Mouse (Mus musculus) MEL (cell line): Measurements from ENCODE around the gene Ssna1. TPM values are rescaled to one million over a fixed set of nuclear protein-coding genes. Genes with fewer than 3 reads are reported as not detected.

Experiments used
- DNase-seq: peaks from one replicate; pipeline ENCODE4 v3.0.0; 2011; ENCODE audit warnings: low read depth, low spot score
- H3K27ac ChIP-seq: 2 replicates; pipeline ENCODE4 v1.5.1; 2012; ENCODE audit warnings: low read depth, mild to moderate bottlenecking, control low read depth, low read length, moderate library complexity; ENCODE audit not compliant: control insufficient read depth
- H3K27me3 ChIP-seq, 2 experiments: fragments of 150-350 bp in 1 of 2; sonication (generic) in 1 of 2; 2 replicates each; pipeline ENCODE4 v1.6.1; 2012; ENCODE audit warnings: low read length in 2 of 2, mild to moderate bottlenecking in 2 of 2, improper control_type of control experiment in 1 of 2, moderate library complexity in 1 of 2; ENCODE audit not compliant: insufficient read depth in 2 of 2, control insufficient read depth in 1 of 2
- H3K36me3 ChIP-seq, 2 experiments: 2 replicates each; pipeline ENCODE4 v1.6.1; 2012 to 2014; ENCODE audit warnings: low read length in 2 of 2, improper control_type of control experiment in 1 of 2, inconsistent platforms in 1 of 2, mild to moderate bottlenecking in 1 of 2; ENCODE audit not compliant: insufficient read depth in 2 of 2, control insufficient read depth in 1 of 2
- H3K4me1 ChIP-seq, 2 experiments: fragments of 150-350 bp in 1 of 2; sonication (generic) in 1 of 2; 2 replicates each; pipeline ENCODE4 v1.6.1; 2012; ENCODE audit warnings: low read length in 2 of 2, improper control_type of control experiment in 1 of 2, mild to moderate bottlenecking in 1 of 2; ENCODE audit not compliant: insufficient read depth in 2 of 2, control insufficient read depth in 1 of 2
- H3K4me3 ChIP-seq, 2 experiments: fragments of 150-350 bp in 1 of 2; sonication (generic) in 1 of 2; 2 replicates each; pipeline ENCODE4 v1.5.1; 2012; ENCODE audit warnings: low read depth in 2 of 2, low read length in 2 of 2, mild to moderate bottlenecking in 2 of 2, moderate library complexity in 2 of 2, control low read depth in 1 of 2, improper control_type of control experiment in 1 of 2; ENCODE audit not compliant: control insufficient read depth in 1 of 2, insufficient read depth in 1 of 2
- H3K79me2 ChIP-seq: 2 replicates; pipeline ENCODE4 v1.6.1; 2012; ENCODE audit warnings: mild to moderate bottlenecking, low read length, moderate library complexity; ENCODE audit not compliant: control insufficient read depth, poor library complexity, insufficient read depth
- H3K9ac ChIP-seq: 2 replicates; pipeline ENCODE4 v1.6.1; 2012; ENCODE audit warnings: low read depth, mild to moderate bottlenecking, control low read depth, low read length, moderate library complexity; ENCODE audit not compliant: control insufficient read depth, poor library complexity, severe bottlenecking
- H3K9me3 ChIP-seq: fragments of 150-350 bp; sonication (generic); replicated peaks from 2 replicates; pipeline ENCODE4 v1.6.1; 2012; ENCODE audit warnings: mild to moderate bottlenecking, low read length, improper control_type of control experiment, moderate library complexity; ENCODE audit not compliant: insufficient read depth
- CTCF ChIP-seq, 3 experiments: IDR thresholded peaks in 2 of 3; conservative IDR thresholded peaks in 1 of 3; 2 replicates each; pipeline ENCODE4 v1.5.1; 2011 to 2012; ENCODE audit warnings: low read length in 3 of 3, low read depth in 2 of 3, mild to moderate bottlenecking in 2 of 3, improper control_type of control experiment in 1 of 3, inconsistent platforms in 1 of 3, mixed read lengths in 1 of 3, moderate library complexity in 1 of 3; ENCODE audit not compliant: control insufficient read depth in 1 of 3, insufficient read depth in 1 of 3, poor library complexity in 1 of 3, severe bottlenecking in 1 of 3
- EP300 ChIP-seq, 2 experiments: IDR thresholded peaks; 2 replicates each; pipeline ENCODE4 v1.6.1; 2011; ENCODE audit warnings: improper control_type of control experiment in 2 of 2, low read length in 2 of 2, low read depth in 1 of 2, mild to moderate bottlenecking in 1 of 2
- GATA1 ChIP-seq: IDR thresholded peaks from 2 replicates; pipeline ENCODE4 v1.6.1; 2011; ENCODE audit warnings: low read depth, low read length, improper control_type of control experiment
- KAT2A ChIP-seq: conservative IDR thresholded peaks from 2 replicates; pipeline ENCODE4 v1.6.1; 2012; ENCODE audit warnings: low read depth, low read length, improper control_type of control experiment, inconsistent platforms
- MAX ChIP-seq: IDR thresholded peaks from 2 replicates; pipeline ENCODE4 v1.6.1; 2011; ENCODE audit warnings: low read length, improper control_type of control experiment
- MAZ ChIP-seq: IDR thresholded peaks from 2 replicates; pipeline ENCODE4 v1.6.1; 2012; ENCODE audit warnings: low read depth, mild to moderate bottlenecking, inconsistent platforms, low read length, improper control_type of control experiment
- MXI1 ChIP-seq: IDR thresholded peaks from 2 replicates; pipeline ENCODE4 v1.6.1; 2011; ENCODE audit warnings: mild to moderate bottlenecking, low read depth, low read length, improper control_type of control experiment
- NELFE ChIP-seq: IDR thresholded peaks from 2 replicates; pipeline ENCODE4 v1.6.1; 2011; ENCODE audit warnings: low read depth, low read length, improper control_type of control experiment
- POLR2AphosphoS5 ChIP-seq: IDR thresholded peaks from 2 replicates; pipeline ENCODE4 v1.6.1; 2012; ENCODE audit warnings: low read depth, borderline replicate concordance, mild to moderate bottlenecking, inconsistent platforms, low read length, moderate library complexity, mixed read lengths
- RAD21 ChIP-seq: IDR thresholded peaks from 2 replicates; pipeline ENCODE4 v1.6.1; 2011; ENCODE audit warnings: mild to moderate bottlenecking, low read depth, low read length, improper control_type of control experiment
- SIN3A ChIP-seq: IDR thresholded peaks from 2 replicates; pipeline ENCODE4 v1.6.1; 2012; ENCODE audit warnings: low read length, improper control_type of control experiment, inconsistent platforms
- SMC3 ChIP-seq: IDR thresholded peaks from 2 replicates; pipeline ENCODE4 v1.6.1; 2011; ENCODE audit warnings: low read depth, low read length, improper control_type of control experiment
- TBP ChIP-seq: IDR thresholded peaks from 2 replicates; pipeline ENCODE4 v1.8.0; 2011; ENCODE audit warnings: low read depth, low read length, improper control_type of control experiment
- ZC3H11A ChIP-seq: IDR thresholded peaks from 2 replicates; pipeline ENCODE4 v1.6.1; 2012; ENCODE audit warnings: low read depth, mild to moderate bottlenecking, inconsistent platforms, low read length, improper control_type of control experiment
- ZKSCAN1 ChIP-seq: IDR thresholded peaks from 2 replicates; pipeline ENCODE4 v1.6.1; 2012; ENCODE audit warnings: low read depth, mild to moderate bottlenecking, inconsistent platforms, low read length, improper control_type of control experiment, moderate library complexity
- polyA plus RNA-seq, 2 experiments: library from polyadenylated mRNA; stranded (reverse) in 1 of 2; unstranded in 1 of 2; fragments of >175 nt in 1 of 2; fragments of >200 nt in 1 of 2; gene quantifications; 2 replicates each; pipeline versions ENCODE4 v1.2.1 to v1.2.4; 2012; ENCODE audit warnings: low replicate concordance in 2 of 2, low read depth in 1 of 2; ENCODE audit not compliant: insufficient read length in 2 of 2, insufficient read depth in 1 of 2, missing spikeins in 1 of 2
- total RNA-seq: library from RNA; depleted of rRNA; stranded (reverse); fragments of 300-350 nt; gene quantifications from 2 replicates; pipeline ENCODE4 v1.2.3, GENCODE M21; 2012

Gene Ssna1
- total and polyA plus RNA-seq, 3 experiments = 158 to 226 TPM; not detected in 1

GRCm38 (mm10) chr2:25286314-25286713, 14.1 kb upstream of the Ssna1 start:
- Histone ChIP-seq H3K36me3 (peaks cover 0 to 11% of the 10 kb centered on the region in 2 experiments; a peak in 2 of 4 replicates), H3K4me3 (no peak overlapping the region), H3K9ac (no peak overlapping the region), H3K27me3 (no peaks in the 10 kb centered on the region), H3K4me1 (peaks cover 7 to 35% of the 10 kb centered on the region in 2 experiments), H3K27ac (peak overlapping the region; percentile 50), H3K79me2 (no peaks in the 10 kb centered on the region), H3K9me3 (no peaks in the 10 kb centered on the region)
- peak; percentile 55 for DNase-seq
- TF ChIP-seq SIN3A (peak; percentile 28; the same call in 1 of the 2 replicates), KAT2A (no peak), EP300 (IDR thresholded peaks at IDR 0.05; ENCODE audit: low read depth in 1 of 2, low read length in 2 of 2) (peak in 1 of 2 experiments; percentile 27; a peak in 1 of 4 replicates)

GRCm38 (mm10) chr2:25285551-25285950, 13.3 kb upstream of the Ssna1 start:
- no peak for DNase-seq
- TF ChIP-seq MXI1 (no peak), CTCF (IDR thresholded peaks at IDR 0.05 in 2 of 3, conservative IDR thresholded peaks at IDR 0.05 in 1 of 3; ENCODE audit: control insufficient read depth in 1 of 3, insufficient read depth in 1 of 3, low read depth in 2 of 3, low read length in 3 of 3, poor library complexity in 1 of 3, severe bottlenecking in 1 of 3) (no peak), NELFE (no peak), SIN3A (no peak), ZKSCAN1 (no peak), MAZ (no peak)
- peaks cover 0 to 11% of the 10 kb centered on the region in 2 experiments; a peak in 2 of 4 replicates for H3K36me3 ChIP-seq

GRCm38 (mm10) chr2:25278928-25279882, 7.0 kb upstream of the Ssna1 start:
- Histone ChIP-seq H3K79me2 (no peaks in the 10 kb centered on the region), H3K9ac (no peak overlapping the region), H3K9me3 (no peaks in the 10 kb centered on the region), H3K36me3 (peaks cover 0 to 1% of the 10 kb centered on the region in 2 experiments; a peak in 2 of 4 replicates), H3K4me1 (no peaks in the 10 kb centered on the region), H3K27me3 (no peaks in the 10 kb centered on the region), H3K4me3 (no peak overlapping the region), H3K27ac (no peak overlapping the region)
- DNase-seq = peak; percentile 91
- peak; percentile 80 for TF ChIP-seq SMC3
- peak; percentile 70 for TF ChIP-seq RAD21
- TF ChIP-seq CTCF (IDR thresholded peaks at IDR 0.05 in 2 of 3, conservative IDR thresholded peaks at IDR 0.05 in 1 of 3; ENCODE audit: control insufficient read depth in 1 of 3, insufficient read depth in 1 of 3, low read depth in 2 of 3, low read length in 3 of 3, poor library complexity in 1 of 3, severe bottlenecking in 1 of 3) = peak; percentile 81 to 99 (median 82)
- TF ChIP-seq GATA1 = no peak
- no peak for TF ChIP-seq MAX
- 0 out of 2 replicates have a peak, but pooled peaks have one; percentile 33 for TF ChIP-seq TBP
- no peak for TF ChIP-seq POLR2AphosphoS5
- peak; percentile 40 for TF ChIP-seq ZC3H11A

More at GRCm38 (mm10) chr2:25285551-25285950, 13.3 kb upstream of the Ssna1 start:
- Histone ChIP-seq H3K27ac (no peak overlapping the region), H3K27me3 (no peaks in the 10 kb centered on the region), H3K4me3 (no peak overlapping the region), H3K9me3 (no peaks in the 10 kb centered on the region), H3K9ac (no peak overlapping the region), H3K79me2 (no peaks in the 10 kb centered on the region), H3K4me1 (peaks cover 7 to 35% of the 10 kb centered on the region in 2 experiments)
